Mouse (Mus musculus) ES-Bruce4 (cell line): ENCODE measurements at regions not wholly inside any gene's neighbourhood (a gene's known extent, or its start where the extent isn't known, plus 50 kb on each side); places are given as distances from the start of the nearest gene placed in this dataset.

Source experiments
- H3K27ac ChIP-seq: 2 replicates; pipeline ENCODE4 v1.5.1; 2012; ENCODE audit warnings: low read length, inconsistent platforms; ENCODE audit not compliant: insufficient read depth
- H3K27me3 ChIP-seq: 2 replicates; pipeline ENCODE4 v1.6.1; 2012; ENCODE audit warnings: mild to moderate bottlenecking, low read length, inconsistent platforms; ENCODE audit not compliant: control insufficient read depth, poor library complexity, insufficient read depth, severe bottlenecking
- H3K36me3 ChIP-seq: 2 replicates; pipeline ENCODE4 v1.6.1; 2012; ENCODE audit warnings: inconsistent platforms, mild to moderate bottlenecking, low read length, moderate library complexity; ENCODE audit not compliant: control insufficient read depth, poor library complexity, insufficient read depth, severe bottlenecking
- H3K4me1 ChIP-seq: one replicate; pipeline ENCODE4 v1.8.1; 2011; ENCODE audit warnings: low read length; ENCODE audit not compliant: control insufficient read depth, insufficient read depth
- H3K4me3 ChIP-seq: 2 replicates; pipeline ENCODE4 v1.5.1; 2011; ENCODE audit warnings: low read depth, mild to moderate bottlenecking, low read length
- H3K9ac ChIP-seq: 2 replicates; pipeline ENCODE4 v1.6.1; 2012; ENCODE audit warnings: low read depth, mild to moderate bottlenecking, inconsistent platforms; ENCODE audit not compliant: poor library complexity, severe bottlenecking
- H3K9me3 ChIP-seq: replicated peaks from 2 replicates; pipeline ENCODE4 v1.6.1; 2012; ENCODE audit warnings: mild to moderate bottlenecking, low read length, inconsistent platforms; ENCODE audit not compliant: control insufficient read depth, poor library complexity, insufficient read depth, severe bottlenecking
- CTCF ChIP-seq: IDR thresholded peaks from one replicate; pipeline ENCODE4 v1.8.1; 2011; ENCODE audit warnings: low read depth, low read length
- EP300 ChIP-seq: IDR thresholded peaks from 2 replicates; pipeline ENCODE4 v1.6.1; 2011; ENCODE audit warnings: low read depth, low read length; ENCODE audit not compliant: insufficient read depth
- POLR2A ChIP-seq: IDR thresholded peaks from one replicate; pipeline ENCODE4 v1.8.1; 2011; ENCODE audit warnings: low read length; ENCODE audit not compliant: insufficient read depth

- Histone ChIP-seq H3K36me3 (no peaks in the 10 kb centered on the region), H3K9ac (no peak overlapping the region), H3K27me3 (no peaks in the 10 kb centered on the region), H3K4me3 (no peak overlapping the region), H3K4me1 (no peaks in the 10 kb centered on the region), H3K27ac (no peak overlapping the region), H3K9me3 (no peaks in the 10 kb centered on the region)
- TF ChIP-seq POLR2A: no peak
- no peak for TF ChIP-seq EP300
Observed at GRCm38 (mm10) chr6:117237096-117237495, 68.8 kb downstream of the Cxcl12 start.

GRCm38 (mm10) chr6:117241206-117241605, 72.9 kb downstream of the Cxcl12 start:
- no peak overlapping the region for H3K27ac ChIP-seq
- H3K4me3 ChIP-seq: no peak overlapping the region
- no peaks in the 10 kb centered on the region for H3K27me3 ChIP-seq
- H3K36me3 ChIP-seq: no peaks in the 10 kb centered on the region
- TF ChIP-seq POLR2A: no peak
- no peak for TF ChIP-seq EP300
- TF ChIP-seq CTCF: no peak
- H3K9ac ChIP-seq: no peak overlapping the region
- no peaks in the 10 kb centered on the region for H3K4me1 ChIP-seq
- H3K9me3 ChIP-seq: no peaks in the 10 kb centered on the region

- Histone ChIP-seq H3K4me1 (no peaks in the 10 kb centered on the region), H3K27ac (no peak overlapping the region), H3K36me3 (no peaks in the 10 kb centered on the region), H3K27me3 (no peaks in the 10 kb centered on the region), H3K9me3 (no peaks in the 10 kb centered on the region), H3K9ac (no peak overlapping the region), H3K4me3 (no peak overlapping the region)
- TF ChIP-seq POLR2A (no peak), EP300 (no peak), CTCF (no peak)
Observed at GRCm38 (mm10) chr6:117245398-117245797, 77.1 kb downstream of the Cxcl12 start.

GRCm38 (mm10) chr6:117245849-117246248, 77.5 kb downstream of the Cxcl12 start:
- TF ChIP-seq POLR2A (no peak), EP300 (no peak), CTCF (no peak)
- Histone ChIP-seq H3K27ac (no peak overlapping the region), H3K36me3 (no peaks in the 10 kb centered on the region), H3K9ac (no peak overlapping the region), H3K9me3 (no peaks in the 10 kb centered on the region), H3K4me1 (no peaks in the 10 kb centered on the region), H3K4me3 (no peak overlapping the region), H3K27me3 (no peaks in the 10 kb centered on the region)

- Histone ChIP-seq H3K27ac (no peak overlapping the region), H3K36me3 (no peaks in the 10 kb centered on the region), H3K27me3 (no peaks in the 10 kb centered on the region), H3K4me1 (no peaks in the 10 kb centered on the region), H3K4me3 (no peak overlapping the region), H3K9ac (no peak overlapping the region), H3K9me3 (no peaks in the 10 kb centered on the region)
- TF ChIP-seq CTCF (peak; percentile 78), POLR2A (no peak)
Observed at GRCm38 (mm10) chr6:117249230-117249921, 81.0 kb downstream of the Cxcl12 start.

- Histone ChIP-seq H3K9ac (no peak overlapping the region), H3K4me3 (no peak overlapping the region), H3K27me3 (no peaks in the 10 kb centered on the region), H3K9me3 (no peaks in the 10 kb centered on the region), H3K4me1 (no peaks in the 10 kb centered on the region), H3K36me3 (no peaks in the 10 kb centered on the region), H3K27ac (no peak overlapping the region)
- no peak for TF ChIP-seq EP300
- TF ChIP-seq POLR2A: no peak
- TF ChIP-seq CTCF: no peak
Observed at GRCm38 (mm10) chr6:117250051-117250450, 81.7 kb downstream of the Cxcl12 start.
